Mouse (Mus musculus): ENCODE data around the gene Fam43b.

DNA sequence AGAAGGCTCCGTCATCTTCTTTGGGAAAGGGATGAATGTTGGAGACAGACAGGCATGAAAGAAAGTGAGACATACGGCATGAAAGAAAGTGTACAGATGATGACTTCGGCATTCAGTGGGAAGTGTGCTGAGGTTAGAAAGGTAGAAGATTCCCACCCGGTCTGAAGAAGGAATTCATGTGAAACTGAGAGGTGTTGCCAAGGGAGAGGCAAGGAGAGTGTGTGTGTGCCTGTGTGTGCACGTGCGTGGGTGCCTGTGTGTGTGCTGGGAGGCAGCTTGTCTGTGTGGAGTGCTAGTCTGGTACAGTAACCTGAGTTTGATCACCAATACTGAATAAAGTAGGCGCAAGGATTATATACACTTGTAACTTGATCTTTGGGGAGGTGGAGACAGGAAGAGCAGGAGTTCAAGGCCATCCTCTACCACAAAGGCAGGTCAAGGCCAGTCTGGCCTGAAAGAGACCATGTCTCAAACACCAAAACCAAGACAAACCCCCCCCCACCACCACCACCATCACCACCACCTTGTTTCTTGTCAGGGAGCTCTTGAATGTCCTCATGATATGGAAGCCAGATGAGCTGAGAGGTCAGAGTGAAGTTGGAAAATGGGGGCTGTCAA is 15.3 kb upstream of the Fam43b start:
- no peak for TF ChIP-seq EP300 (optimal IDR thresholded peaks at IDR 0.05)
- no peak for TF ChIP-seq CTCF (IDR thresholded peaks at IDR 0.05; ENCODE audit: low read depth)
